Mouse (Mus musculus) adrenal gland, postnatal 4 days (tissue): ENCODE measurements around the gene Fbxo34. TPM values are rescaled to one million over a fixed set of nuclear protein-coding genes. Genes with fewer than 3 reads are reported as not detected.
A peak's percentile ranks its signal among the peaks of the same experiment; 100 is the strongest.
"Not testable (repeated sequence)": the region's sequence is repeated elsewhere in the genome, so short reads cannot be mapped to it uniquely, and the experiment has no call there.

Experiments
- DNase-seq, 2 experiments: peaks; one replicate each; pipeline ENCODE4 v3.0.0; 2021 to 2022; ENCODE audit warnings: low spot score in 2 of 2, mixed read lengths in 2 of 2
- total RNA-seq, 2 experiments: library from RNA; stranded (reverse); gene quantifications; 2 replicates each; pipeline ENCODE4 v1.2.3; 2021

The Fbxo34 gene
- total RNA-seq, 2 experiments from 2014 or later, result 30.0 to 30.6 TPM

- no peak for DNase-seq
Measured at GRCm38 (mm10) chr14:47553380-47553779, 103.2 kb downstream of the Fbxo34 start.

GRCm38 (mm10) chr14:47554236-47554635, 104.0 kb downstream of the Fbxo34 start:
- DNase-seq, result no peak

- DNase-seq, result no peak
Measured at GRCm38 (mm10) chr14:47555225-47555624, 105.0 kb downstream of the Fbxo34 start.

GRCm38 (mm10) chr14:47560714-47561113, 110.5 kb downstream of the Fbxo34 start:
- DNase-seq, result no peak

- DNase-seq, result no peak
Measured at GRCm38 (mm10) chr14:47562530-47562929, 112.3 kb downstream of the Fbxo34 start.

GRCm38 (mm10) chr14:47563106-47563505, 112.9 kb downstream of the Fbxo34 start:
- no peak for DNase-seq

- peak; percentile 90 to 93 for DNase-seq
Measured at GRCm38 (mm10) chr14:47567962-47568652, 117.9 kb downstream of the Fbxo34 start.

GRCm38 (mm10) chr14:47570549-47570948, 120.3 kb downstream of the Fbxo34 start, which contains the start of gene Atg14:
TSS of gene Atg14 (minus strand) at chr14:47570649.
- not testable (repeated sequence) for DNase-seq

GRCm38 (mm10) chr14:47572707-47573106, 122.5 kb downstream of the Fbxo34 start:
- DNase-seq, result no peak

- no peak for DNase-seq
Measured at GRCm38 (mm10) chr14:47574721-47575120, 124.5 kb downstream of the Fbxo34 start.

- no peak for DNase-seq
Measured at GRCm38 (mm10) chr14:47576687-47577086, 126.5 kb downstream of the Fbxo34 start.

- DNase-seq, result no peak
Measured at GRCm38 (mm10) chr14:47578086-47578485, 127.9 kb downstream of the Fbxo34 start.

GRCm38 (mm10) chr14:47581280-47581679, 131.1 kb downstream of the Fbxo34 start:
- no peak for DNase-seq

Other genes starting within 250 kb of the Fbxo34 start
- gene Wdhd1, start 173.6 kb upstream of the Fbxo34 start, total RNA-seq, result 10 to 100 TPM; 14.9 to 15.7 TPM
- 10 to 100 TPM; 19.2 to 23.9 TPM for gene Socs4, start 173.5 kb upstream of the Fbxo34 start, total RNA-seq
- 100 to 1,000 TPM; 106 to 110 TPM for gene Mapk1ip1l, start 152.2 kb upstream of the Fbxo34 start, total RNA-seq
- gene Lgals3, start 82.7 kb upstream of the Fbxo34 start, total RNA-seq, result 10 to 100 TPM in 1 of 2 experiments, 1 to 10 TPM in 1; 5.9 to 11.8 TPM
- 10 to 100 TPM; 20.6 to 26.8 TPM for gene Dlgap5, start 32.0 kb upstream of the Fbxo34 start, total RNA-seq
- 10 to 100 TPM; 20.9 to 24.9 TPM for gene Atg14, start 120.2 kb downstream of the Fbxo34 start, total RNA-seq
- 10 to 100 TPM; 86.4 to 89.8 TPM for gene Ktn1, start 198.0 kb downstream of the Fbxo34 start, total RNA-seq